Mouse (Mus musculus): ENCODE data around the gene Ddn. TPM values are rescaled to one million over a fixed set of nuclear protein-coding genes. Genes with fewer than 3 reads are reported as not detected.
A peak's percentile ranks its signal among the peaks of the same experiment; 100 is the strongest.
"Not testable (repeated sequence)": the region's sequence is repeated elsewhere in the genome, so short reads cannot be mapped to it uniquely, and the experiment has no call there.

The Ddn gene
- polyA plus RNA-seq, 2 experiments from 2014 or later, result not detected

- ATAC-seq, result peak; percentile 92
Measured at GRCm38 (mm10) chr15:98830736-98831683, 21.7 kb upstream of the Ddn start, which contains the start of gene Prkag1. Gene Prkag1, minus strand, starts transcription at chr15:98831521.

GRCm38 (mm10) chr15:98827611-98828011 is 18.3 kb upstream of the Ddn start:
- no peak for ATAC-seq

- ATAC-seq, result no peak
Measured at GRCm38 (mm10) chr15:98823434-98823833, 14.1 kb upstream of the Ddn start.

DNA sequence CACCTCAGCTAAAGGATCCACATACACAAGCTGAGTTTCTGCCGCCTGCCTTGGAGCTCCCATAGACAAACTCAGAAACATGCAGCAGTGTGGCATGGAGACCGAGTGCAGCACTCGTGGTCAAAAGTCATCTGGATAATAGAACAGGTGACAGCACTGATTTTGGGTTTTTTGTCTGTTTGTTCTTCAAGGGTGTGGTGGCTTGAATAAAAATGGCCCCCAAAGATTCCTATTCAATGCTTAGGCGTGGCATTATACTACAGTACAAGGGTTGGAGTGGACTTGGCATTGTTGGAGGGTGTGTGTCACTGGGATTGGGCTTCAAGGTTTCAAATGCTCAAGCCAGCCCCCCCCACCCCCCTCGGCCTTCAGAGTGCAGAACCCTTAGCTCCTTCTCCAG is 12.9 kb upstream of the Ddn start:
- no peak for ATAC-seq

- peak; percentile 51 for ATAC-seq
Measured at GRCm38 (mm10) chr15:98821403-98821802, 12.1 kb upstream of the Ddn start.

DNA sequence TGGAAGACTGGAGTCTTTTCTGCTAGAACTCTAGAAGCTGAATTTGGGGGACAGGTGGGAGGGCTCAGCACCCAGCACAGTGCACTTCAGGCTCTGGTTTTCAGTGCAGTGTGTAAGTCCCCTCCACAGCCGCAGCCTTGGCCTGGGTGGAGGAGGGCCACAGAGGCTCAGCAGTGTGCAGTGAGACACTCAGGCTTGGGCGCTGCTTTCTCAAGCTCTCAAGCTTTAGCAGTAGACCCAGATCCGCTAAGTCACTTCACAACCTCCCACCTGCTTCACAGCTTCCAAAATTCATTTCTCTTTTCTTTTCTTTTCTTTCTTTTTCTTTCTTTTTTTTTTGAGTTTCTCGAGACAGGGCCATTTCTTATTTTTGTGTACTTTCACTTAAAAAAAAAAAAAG is 11.6 kb upstream of the Ddn start:
- ATAC-seq, result no peak

DNA sequence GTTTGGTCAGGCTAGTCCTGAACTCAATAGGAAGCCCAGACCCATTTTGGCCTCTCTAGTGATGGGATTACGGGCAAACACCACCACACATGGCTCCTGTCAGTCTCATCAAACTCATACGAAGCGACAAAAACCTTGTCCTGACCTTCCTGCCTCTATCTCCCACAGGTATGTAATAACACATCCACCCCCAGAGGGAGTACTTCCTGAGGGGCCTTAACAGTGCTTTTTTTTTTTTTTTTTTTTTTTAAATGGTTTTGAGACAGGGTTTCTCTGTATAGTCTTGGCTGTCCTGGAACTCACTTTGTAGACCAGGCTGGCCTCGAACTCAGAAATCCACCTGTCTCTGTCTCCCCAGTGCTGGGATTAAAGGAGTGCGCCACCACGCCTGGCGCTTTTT is 8.9 kb upstream of the Ddn start:
- ATAC-seq, result no peak

GRCm38 (mm10) chr15:98812741-98813424 is 3.6 kb upstream of the Ddn start:
- no peak for ATAC-seq

GRCm38 (mm10) chr15:98810212-98810611 is 922 bp upstream of the Ddn start:
- ATAC-seq, result not testable (repeated sequence)

DNA sequence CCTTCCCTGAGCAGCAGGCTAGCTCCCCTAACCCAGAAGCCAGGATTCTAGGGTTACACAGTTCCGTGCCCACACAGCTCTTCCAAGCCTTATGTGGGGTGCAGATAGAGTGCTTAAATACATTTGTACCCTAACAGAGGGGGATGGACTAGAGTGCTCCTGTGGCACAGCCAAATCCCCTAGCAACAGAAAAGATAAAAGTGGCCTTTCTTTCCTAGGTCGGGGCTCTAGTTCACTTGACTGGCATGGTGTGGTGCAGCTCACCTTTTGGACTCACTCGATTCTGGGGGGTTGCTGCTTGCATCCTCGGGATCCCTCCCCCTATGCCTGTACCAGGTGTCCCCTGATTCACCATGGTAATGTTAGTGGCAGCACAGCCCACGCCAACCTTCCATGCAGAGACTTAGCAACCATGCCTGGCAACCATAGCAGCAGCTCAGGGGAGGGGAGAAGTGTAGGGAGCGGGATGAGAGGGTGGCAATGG is 597 bp downstream of the Ddn start:
- no peak for ATAC-seq

DNA sequence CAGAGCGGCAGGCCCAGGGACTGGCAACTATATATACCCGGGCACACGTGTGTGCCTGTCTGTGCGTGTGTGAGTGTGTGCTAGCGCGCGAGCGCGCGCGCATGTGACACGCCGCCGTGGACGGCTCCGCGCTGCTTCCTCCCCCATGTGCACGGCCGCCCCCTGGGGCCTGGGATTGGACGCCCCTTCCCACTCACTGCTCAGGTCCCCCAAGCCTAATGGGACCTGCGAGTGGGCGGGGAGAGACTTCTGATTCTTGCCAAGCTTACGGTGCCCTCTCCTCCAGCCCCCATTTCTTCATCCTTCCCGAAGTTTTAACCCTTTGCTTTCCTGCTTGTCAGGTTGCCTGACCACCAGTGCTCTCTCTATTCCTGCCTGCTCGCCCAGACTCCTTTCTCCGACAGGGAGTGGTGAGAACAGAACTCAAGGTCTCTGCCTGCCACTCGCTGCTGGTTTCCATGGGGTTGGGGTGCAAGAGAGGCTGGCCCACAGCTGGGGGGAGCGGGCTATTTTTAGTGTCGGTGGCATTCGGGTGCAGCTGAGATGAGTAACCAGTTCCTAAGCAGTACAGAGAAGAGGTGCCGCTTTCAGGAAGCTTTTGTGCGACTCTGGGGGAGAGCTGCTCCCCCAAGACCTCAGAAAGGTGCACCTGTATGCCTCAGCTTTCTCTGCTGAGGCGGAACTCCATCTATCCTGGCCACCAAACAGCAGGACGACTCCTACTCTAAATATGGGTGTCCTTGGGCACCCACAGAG is 1.2 kb downstream of the Ddn start:
- peak; percentile 46 for ATAC-seq

GRCm38 (mm10) chr15:98806809-98807770 is 2.2 kb downstream of the Ddn start:
- ATAC-seq, result no peak

GRCm38 (mm10) chr15:98806071-98806808 is 3.0 kb downstream of the Ddn start:
- no peak for ATAC-seq

DNA sequence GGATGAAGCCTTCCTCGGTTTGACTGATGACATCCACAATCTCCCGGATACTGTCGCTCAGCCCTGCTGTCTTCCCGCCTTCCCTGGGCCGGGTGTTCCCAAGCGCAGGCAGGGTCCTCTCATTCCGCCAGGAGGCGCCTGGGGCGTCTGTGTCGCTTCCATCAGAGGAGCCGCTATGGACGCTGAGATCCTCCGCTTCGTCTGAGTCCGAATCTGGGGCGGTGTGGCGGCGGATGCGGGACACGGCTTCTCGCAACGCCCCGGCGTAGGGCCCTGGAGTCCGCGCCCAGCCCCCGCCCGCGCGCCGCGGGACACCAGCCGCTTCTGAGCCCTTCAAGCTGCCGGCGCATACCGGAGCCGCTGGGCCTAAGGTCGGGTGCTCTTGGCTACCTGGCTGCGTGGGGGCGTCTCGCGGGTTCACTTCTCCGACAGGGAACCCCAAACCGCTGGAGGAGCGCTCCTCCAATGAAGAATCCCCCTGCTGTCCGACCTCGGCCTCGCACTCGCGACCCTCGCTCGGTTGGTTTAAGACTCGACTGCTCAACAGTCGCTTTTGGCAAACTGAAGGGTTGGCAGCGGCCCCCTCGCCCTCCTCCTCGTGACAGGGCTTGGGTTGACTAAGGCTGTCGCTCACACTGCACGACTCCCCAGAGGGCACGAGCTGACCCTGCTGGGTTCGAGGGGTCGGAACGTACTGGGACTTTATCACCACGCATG is 3.8 kb downstream of the Ddn start:
- ATAC-seq, result no peak

GRCm38 (mm10) chr15:98804054-98804453 is 5.2 kb downstream of the Ddn start:
- ATAC-seq, result peak; percentile 68

GRCm38 (mm10) chr15:98802926-98803325 is 6.4 kb downstream of the Ddn start:
- no peak for ATAC-seq

DNA sequence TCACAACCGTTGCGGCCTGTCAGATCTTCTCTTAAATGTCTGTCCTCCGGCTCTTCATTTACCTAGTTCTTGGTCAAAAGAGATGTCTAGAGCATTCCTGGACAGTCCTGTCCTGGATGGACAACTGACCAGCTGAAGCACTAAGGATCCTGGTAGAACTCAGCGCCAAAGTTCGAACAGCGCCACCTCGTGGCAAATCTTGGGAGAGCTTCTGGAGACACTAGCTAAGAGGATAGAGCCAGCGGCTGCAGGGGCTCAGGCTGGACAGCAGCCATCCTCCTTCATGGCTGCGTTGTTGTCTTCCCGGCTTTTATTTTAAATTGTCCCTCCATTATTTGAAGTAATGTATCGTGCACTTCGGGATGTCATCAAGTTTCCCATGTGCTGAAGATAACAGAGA is 9.9 kb downstream of the Ddn start:
- ATAC-seq, result peak; percentile 56

DNA sequence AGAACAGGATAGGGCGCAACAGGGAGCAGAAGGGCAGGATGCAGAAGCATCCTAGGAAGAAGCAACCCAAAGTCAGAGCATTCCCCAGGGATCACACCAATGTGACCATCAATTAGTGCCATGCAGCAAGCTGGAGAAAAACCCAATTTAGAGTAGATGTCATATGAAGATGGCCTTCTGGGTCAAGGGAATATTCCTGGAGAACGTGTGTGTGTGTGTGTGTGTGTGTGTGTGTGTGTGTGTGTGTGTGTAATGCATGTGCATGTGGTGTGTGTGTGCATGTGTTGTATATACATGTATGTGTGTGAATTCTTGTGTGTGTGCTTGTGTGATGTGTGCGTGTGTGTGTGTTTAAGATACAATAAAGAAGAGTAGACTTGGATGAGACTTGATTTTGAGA is 10.4 kb downstream of the Ddn start:
- no peak for ATAC-seq

- no peak for ATAC-seq
Measured at GRCm38 (mm10) chr15:98797835-98798492, 11.3 kb downstream of the Ddn start.

Measured in CD4-positive, CD25-positive, alpha-beta regulatory T cell, adult 4 months (primary cell).